Mouse (Mus musculus) spleen, postnatal 10 days (tissue): ENCODE results near the gene Wdr82.
A peak's percentile ranks its signal among the peaks of the same experiment; 100 is the strongest.

Source experiments
- DNase-seq, 2 experiments: peaks; one replicate each; pipeline ENCODE4 v3.0.0; 2021 to 2022; ENCODE audit warnings: low spot score in 2 of 2

Gene Wdr82

DNA sequence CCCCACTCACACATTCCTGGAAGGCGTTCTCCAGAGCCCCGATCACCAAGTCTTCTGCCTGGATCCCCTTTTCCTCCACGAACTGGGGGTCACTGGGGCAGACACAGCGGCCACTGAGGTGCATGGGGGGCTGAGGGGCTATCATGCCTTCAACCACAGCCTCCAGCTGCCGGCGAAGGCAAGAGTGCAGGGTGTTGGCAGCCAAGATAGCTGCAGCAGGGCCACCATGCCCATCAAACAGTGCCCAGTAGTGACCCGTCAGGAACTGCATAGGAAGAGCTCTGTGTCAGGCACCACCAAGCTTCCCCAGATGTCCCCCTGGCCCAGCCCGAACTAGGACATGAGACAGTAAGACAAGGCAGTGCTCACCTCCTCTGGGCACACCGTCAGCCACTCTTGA, 27.0 kb downstream of the Wdr82 start:
- peak in 1 of 2 experiments; percentile 19 for DNase-seq

DNA sequence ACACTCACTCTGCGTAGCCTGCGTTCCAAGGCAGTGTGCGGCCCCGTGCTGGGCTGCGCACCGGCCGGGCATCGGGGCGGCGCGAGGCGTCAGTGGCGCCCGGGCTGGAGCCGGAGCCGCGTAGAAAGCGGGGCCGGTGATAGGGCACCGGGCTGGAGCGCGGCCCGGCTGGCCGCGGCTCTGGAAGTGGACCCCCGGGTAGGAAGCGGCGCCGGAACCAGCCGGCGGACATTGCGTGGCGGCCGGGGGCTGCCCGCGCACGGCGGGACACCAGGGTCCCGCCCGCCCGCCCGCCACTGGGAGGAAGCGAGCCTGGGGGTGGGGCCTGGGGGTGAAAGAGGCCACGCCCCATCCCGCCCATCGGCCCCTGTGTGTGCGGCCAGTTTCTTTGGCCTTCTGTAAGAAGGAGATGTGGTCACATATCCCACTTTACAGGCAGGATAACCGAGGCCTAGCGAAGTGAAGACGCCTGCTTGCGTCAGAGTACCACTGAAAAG, 28.3 kb downstream of the Wdr82 start:
- DNase-seq: peak; percentile 64 to 83

DNA sequence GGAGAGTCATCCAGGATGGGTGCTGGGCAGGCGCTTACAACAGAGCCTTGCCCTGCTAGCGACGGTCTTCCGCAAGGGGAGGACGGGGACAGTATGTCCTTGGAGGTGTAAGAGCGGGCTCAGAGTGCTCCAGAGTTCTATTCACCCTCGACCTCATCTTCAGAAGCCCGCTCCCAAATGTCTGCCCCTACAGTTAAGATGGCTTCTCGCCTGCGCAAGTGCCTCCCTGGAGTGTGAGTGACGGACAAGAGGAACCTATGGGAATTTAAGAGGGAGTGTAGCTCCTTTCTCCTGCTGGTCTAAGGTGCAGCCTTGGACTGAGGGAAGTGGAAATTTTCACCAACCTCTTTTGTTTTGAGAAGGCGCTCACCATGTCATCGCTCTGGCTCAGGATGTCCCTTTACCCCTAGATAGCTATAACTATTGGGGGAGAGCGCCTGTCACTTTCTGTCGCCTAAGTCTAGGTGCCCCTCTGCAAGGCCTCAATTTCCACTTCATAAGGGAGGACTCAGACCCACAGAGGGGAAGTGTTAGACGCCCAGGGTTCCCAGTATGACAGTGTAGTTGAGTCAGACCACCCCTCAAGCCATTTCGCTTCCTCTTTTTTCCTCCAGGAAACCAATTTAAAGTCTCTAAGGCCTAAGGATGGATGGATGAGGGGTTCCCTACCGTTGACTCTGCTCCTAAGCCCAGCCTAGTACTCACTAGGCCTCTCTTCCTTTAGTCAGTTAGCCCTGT, 29.0 kb downstream of the Wdr82 start, which contains the start of gene Ppm1m:
Gene Ppm1m (minus strand): TSS at position 212 of the 738 bp plus-strand sequence.
- DNase-seq: peak in 1 of 2 experiments; percentile 19

DNA sequence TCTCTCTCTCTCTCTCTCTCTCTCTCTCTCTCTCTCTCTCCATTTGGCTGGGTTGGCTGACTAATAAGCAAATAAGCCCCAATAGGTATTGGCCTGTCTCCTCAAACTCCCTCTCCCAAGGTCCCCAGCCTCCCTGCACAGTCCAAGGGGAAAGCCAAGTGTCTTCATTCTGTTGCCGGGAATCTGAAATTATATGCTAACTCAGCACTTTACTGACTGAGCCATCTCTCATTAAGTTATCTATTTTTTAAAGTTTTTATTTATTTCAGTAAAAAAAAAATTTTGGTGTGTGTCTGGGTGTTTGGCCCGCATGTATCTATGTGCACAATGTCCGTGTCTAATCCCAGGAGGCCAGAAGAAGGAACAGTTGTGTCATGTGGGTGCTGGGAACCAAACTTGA, 31.2 kb downstream of the Wdr82 start:
- DNase-seq: no peak

DNA sequence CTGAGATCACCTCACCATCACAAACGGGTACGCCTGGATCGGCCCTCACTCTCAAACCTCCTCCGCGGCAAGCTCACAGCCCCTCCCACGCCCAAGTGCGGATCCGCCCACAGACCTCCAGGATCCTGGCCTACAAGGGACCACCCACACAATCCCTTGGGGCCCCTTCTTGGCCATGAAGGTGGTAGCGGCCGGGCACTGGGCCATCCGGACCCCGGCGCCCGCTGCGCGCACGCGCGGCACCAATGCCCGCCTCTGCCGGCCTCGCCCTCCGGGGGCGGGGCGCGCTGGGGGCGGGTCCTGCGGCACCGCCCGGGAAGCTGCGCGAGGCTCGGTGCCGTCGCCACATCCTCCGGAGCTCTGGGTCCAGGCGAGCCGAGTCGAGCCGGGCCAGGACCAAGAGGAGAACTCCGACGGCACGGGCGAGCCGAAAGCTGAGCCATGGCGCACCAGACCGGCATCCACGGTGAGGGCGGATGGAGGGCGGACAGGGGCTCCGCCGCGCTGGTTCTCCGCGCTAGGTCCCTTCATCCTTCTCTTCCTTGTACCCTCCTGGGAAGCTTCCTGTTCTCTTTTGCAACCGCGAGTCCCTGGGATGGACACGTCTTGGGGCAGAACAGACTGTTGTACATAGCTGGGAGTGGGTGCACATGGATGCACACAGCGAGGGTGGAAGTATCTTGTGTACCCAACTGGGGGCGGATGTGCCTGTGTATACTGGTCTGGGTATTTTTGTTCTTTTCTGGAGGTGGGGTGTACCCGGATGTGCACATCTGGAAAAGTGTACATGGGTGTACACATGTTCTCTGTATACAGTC, 32.3 kb downstream of the Wdr82 start, which contains the start of gene Twf2:
Gene Twf2 (plus strand): TSS at position 290 of the 818 bp plus-strand sequence.
- peak; percentile 80 to 88 for DNase-seq

DNA sequence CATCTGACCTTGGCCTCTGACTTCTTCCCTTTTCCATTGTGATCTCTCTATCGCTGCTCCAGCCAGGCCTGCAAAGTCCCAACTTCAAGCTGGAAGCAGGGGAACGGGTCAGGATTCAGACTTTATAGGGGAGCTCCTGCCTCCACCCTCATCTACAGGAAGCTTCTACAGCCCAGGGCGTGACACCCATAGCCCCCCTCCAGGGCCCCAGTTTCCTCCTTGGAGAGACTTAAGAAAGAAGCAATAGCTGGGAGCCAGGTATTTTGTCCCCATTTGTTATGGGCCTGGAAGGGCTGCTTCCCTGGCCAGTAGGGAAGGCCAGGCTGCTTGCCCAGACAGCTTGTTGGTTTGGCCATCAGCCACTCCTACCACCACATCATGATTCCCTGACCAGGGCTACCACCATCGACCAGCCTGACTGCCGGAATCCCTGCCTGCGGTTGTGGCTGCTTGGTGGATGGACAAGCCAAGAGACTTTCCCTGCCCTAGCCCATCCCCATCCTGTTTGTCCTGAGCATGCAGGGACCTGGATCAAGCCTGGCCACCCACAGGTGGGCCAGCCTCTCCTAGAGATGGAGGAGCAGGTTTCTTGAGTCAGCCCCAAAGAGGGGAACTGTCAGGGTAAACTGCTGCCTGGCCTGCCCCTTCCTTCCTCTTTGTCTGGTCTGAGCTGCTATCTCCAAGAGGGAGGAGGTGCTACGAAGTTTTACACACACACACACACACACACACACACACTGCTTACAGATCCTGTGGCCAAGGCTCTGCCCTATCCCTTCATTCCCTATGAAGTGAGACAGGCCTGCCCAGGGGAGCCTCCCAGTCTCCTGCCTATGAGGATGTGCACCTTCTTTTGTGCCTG, 33.5 kb downstream of the Wdr82 start:
- DNase-seq: peak; percentile 19 to 31

DNA sequence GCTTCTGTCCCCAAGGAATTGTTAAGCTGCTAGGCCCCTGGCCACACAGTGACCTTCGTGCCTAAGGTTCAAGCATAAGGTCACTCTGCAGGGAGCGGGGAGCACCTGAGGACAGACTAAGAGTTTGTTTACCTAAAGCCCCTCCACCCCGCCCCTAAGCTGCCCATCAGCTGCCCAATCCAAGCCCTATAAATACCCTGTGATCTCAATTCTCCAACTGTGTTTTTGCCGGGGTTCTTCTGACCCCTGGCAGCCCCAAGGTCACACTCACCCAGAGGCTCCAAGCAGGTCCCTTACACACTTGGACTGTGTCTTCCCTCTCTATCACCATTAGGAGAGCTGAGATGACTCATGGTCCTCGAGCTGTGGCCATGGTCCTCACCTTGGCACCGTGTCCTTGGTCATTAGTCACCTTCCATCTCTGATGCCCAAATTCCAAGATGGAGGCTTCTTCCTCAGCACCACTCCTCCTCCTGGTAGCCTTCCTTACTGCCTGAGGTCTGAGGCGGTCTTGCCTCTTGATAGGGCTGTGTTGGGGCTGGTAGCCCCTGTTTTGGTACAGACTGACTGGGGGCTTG, 35.1 kb downstream of the Wdr82 start:
- DNase-seq: no peak

DNA sequence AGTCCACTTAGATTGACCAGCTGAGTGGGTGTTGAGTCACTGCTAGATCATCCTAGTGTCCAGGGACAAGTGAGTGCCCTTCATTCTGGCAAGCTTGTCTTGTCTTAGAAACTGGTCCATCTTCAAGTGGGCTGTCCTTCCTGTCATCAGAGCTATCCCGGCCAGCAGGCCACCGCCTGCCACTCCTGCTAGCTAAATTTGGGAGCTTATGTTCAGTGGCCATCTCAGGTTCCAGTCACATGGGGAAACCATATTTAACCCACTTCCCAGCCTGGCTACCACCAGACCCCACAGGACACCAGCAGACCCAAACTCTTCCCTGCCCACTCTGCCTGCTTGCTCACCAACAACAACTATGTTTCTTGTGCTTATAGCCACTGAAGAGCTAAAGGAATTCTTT, 35.8 kb downstream of the Wdr82 start:
- no peak for DNase-seq

DNA sequence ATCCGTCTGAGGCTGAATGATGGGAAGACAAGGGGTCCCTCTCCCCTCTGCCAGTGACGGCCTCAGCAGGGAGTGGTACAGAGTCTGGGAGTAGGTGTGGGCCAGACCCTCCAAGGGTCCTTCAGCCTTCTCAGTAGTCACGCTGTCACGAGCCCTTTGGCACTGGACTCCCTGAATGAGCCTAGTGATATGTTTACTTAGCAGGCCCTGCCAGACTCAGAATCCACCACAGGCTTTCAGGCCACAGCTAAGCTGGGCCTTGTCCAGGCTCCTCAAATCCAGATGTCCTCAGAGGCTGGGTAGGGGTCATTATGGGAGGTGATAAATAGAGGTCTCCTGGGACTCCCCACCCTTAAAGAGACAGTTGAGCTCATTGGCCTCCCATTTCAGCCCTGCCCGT, 37.5 kb downstream of the Wdr82 start:
- DNase-seq: no peak

DNA sequence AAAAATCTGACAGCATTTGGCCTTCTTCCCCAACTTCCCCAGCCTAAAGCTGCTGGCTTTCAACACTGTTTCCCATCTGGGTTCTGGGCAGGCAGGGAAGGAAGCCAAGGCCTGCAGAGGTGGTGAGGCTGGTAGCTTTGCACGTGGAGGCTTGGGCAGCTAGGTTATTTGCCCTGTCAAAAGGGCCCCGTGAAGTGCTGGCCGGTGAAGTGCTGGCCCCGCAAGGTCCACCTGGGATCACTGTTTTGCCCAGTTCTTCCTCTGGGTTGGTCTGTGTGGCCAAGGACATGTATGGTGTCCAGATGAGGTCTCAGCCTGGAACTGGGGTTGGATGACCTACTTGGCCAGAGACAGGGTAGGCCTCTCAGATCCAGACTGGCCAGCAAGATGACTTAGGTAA, 39.2 kb downstream of the Wdr82 start:
- no peak for DNase-seq

DNA sequence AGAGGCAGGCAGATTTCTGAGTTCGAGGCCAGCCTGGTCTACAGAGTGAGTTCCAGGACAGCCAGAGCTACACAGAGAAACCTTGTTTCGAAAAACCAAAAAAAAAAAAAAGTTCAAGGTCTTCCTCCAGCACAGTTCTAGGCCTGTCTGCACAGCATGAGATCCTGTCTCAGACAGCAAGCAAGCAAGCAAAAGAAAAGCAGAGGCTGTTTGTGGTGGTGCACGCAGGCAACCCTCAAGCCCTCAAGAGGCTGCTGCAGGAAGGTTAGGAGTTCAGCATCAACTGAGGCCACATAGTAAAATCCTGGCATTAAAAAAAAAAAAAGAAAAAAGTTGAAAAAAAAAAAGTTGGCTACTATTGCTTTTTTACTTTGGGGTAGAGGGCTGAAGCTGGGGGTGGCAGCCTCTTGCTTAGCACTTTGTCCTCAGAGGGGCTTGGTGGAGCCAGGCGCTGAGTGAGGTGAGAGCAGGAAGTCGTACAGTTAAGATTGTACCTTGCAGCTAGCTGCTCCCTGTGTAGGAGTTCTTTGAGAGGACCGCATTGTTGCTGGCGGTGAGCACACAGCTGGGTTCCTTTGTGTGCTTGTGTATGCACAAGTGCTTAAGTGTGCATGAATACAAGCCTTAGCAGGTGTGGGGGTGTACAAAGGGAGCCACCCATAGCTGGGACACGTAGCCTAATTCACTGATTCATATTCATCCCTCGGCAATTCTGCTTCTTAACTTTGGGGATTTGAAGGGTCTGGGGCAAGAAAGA, 40.3 kb downstream of the Wdr82 start:
- DNase-seq: no peak

DNA sequence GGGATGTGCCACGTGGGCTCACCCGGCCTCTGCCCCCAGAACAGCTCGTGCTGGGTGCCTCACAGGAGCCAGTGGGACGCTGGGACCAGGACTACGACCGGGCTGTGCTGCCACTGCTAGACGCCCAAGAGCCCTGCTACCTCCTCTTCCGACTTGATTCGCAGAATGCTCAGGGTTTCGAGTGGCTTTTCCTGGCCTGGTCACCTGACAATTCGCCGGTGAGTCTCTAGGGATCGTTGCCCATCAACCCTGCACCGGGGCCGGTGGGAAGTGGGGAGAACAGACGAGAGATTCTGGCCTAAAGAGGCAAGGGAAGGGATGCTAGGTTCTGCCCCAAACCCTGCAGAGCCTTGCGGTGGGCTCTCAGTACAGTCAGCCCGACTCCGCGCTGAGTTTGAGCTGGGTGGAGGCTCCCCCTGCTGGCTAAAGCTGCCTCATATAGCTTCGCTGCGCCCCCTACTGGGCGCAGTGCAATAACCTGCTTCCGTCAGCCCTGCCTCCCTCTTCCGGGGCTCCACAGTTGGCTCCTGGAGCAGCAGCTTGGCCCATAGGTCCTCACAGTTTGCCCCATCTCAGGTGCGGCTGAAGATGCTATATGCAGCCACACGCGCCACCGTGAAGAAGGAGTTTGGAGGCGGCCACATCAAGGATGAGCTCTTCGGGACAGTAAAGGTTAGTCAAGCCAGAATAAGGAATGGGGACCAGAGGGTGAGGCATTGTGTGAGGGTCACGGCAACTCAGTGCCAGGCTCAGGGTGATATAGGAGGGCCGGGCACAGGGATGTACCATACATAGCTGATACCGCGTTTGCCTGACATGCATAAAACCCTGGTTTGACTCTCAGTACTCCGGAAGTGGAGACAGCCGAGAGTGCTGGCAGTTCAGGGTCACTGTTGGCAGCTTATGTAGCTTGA, 41.2 kb downstream of the Wdr82 start:
- peak; percentile 78 to 90 for DNase-seq

DNA sequence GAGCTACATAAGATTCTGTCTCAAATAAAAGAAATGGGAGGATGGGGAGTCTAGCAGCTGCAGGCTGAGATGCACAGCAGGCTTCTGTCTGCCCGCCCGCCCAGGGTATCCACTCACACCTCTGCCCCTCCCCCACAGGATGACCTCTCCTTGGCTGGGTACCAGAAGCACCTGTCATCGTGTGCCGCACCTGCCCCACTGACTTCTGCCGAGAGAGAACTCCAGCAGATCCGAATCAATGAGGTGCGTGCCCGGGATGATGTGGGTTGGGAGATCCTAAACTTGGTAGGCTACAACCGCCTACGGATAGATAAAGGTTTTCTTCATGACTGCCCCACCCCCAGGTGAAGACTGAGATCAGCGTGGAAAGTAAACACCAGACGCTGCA, 41.9 kb downstream of the Wdr82 start:
- no peak for DNase-seq

DNA sequence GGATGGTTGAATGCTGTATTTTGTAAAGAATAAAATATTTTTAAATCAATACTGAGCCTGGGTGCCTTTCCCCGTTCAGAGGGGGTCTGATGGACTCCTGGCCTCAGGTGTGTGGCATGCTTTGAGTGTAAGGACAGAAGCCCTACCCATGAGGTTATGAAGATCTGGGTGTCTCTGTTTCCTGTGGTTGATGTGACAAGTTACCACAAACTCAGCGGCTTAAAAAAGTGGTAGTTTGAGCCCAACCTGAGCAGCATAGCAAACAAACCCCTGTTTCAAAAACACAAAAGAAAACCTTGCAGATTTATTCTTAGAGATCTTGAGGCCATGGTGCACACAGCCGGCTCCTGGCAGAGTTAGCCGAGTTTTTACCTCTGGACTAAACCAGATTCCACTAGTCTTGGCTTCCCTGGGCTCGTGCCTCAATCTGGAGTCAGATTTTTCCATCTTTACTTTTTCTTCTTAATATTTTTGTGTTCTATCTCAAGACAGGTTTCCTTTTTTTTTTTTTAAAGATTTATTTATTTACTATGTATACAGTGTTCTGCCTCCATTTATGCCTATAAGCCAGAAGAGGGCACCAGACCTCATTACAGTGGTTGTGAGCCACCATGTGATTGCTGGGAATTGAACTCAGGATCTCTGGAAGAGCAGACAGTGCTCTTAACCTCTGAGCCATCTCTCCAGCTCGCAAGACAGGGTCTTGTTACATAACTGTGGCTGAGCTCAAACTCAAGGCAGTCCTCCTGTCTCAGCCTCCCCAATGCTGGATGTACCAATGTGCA, 44.8 kb downstream of the Wdr82 start:
- DNase-seq: no peak

DNA sequence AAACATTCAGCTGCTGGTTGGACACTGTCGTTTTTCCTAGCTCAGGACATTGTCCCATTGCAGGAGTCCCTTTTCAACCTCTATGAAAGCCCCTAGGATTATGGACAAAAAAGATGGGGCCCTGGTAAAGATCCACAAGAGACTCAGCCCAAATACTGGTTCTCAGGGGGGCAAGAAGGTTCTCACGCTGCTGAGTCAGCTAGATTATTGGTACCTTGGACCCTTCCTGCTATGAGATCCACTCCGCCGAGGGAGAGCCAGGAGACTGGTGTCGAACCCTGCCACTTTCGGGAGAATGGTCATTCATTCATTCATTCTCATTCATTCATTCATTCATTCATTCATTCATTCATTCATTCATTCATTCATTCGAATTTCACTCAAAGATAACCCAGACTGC, 46.2 kb downstream of the Wdr82 start:
- no peak for DNase-seq

DNA sequence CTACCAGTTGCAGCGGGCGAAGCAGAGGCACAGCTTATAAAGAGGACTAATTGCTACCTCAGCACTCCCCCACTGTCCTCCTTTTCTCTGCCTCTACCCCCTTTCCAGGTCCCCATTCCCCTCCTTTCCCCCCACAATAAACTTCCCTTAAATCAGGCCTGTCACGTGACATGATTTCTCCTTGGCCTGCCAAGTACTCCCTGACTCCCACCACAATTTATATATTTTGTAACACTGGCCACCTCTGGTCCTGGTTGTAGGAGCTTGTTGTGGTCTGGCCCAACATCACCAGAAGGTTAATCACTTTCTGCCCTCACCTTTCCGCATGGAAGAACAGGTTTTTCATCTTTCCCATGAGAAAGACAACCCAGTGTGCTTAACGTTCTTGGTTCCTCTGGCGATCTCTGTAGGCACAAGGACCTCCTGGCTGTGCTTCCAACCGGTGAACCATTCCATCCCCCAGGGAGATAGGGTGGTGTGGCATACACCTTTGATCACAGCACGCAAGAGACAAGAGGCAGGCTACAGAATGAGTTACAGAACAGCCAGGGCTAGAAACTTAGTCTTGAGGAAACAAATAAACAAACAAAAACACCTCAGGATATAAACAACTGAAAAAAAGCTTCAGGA, 50.3 kb downstream of the Wdr82 start:
- no peak for DNase-seq

DNA sequence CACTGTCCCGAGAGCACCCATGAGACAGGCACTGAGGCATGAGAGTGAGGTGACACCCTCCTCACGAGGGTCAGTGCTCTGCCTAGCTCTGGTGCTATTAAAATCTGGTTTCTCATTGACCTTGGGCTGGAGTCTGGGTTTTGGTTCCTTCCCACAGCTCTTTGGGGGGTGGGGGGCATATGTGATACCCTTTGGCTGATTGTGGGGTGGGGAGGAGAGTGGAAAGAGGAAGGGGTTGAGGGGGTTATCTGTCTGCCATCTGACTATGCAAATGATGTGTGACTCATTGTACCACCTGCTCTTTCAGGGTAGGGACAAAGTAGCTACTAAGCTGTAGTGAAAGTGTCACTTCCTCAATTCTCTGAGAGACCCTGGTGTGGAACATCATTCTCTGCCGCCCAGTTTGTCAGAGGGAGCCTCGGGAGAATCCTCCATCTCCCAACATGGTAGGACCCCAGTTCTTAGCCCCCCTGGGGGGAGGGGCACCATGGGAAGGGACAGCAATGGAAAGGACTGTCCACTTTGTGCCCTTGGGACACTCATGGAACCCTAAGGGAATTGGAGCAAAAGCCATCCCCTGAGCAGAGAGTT, 51.6 kb downstream of the Wdr82 start, which contains the start of gene Tlr9:
Gene Tlr9 (plus strand): TSS at position 338 of the 591 bp plus-strand sequence.
- DNase-seq: peak; percentile 22 to 55

DNA sequence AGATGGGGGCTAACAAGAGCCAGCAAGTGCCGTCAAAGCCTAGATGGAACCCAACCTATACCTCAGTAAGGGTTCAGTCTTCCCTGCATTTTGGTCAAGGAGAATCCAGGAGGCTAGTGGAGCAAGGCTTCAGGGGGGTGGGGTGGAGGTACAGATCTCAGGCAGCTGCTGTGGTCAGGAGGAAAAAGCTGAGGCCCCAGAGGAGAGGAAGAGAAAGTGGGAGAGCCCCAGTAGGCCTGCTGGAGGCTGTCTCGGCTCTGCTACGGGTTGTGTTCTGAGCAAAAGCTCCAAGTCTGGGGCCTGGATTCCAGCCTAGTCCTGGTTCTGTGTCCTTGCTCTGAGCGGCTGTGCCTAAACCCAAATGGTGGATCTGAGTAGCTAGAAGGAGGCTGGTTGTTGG, 52.3 kb downstream of the Wdr82 start:
- peak in 1 of 2 experiments; percentile 36 for DNase-seq
